Mouse (Mus musculus): ENCODE measurements around the gene Lyar. TPM values are rescaled to one million over a fixed set of nuclear protein-coding genes. Genes with fewer than 3 reads are reported as not detected.

Gene Lyar
- 170 and 208 TPM in 2 replicates for polyA plus RNA-seq (2016; fragmentation: Nextera tagmentation; extraction: Ambion mirVana)

DNA sequence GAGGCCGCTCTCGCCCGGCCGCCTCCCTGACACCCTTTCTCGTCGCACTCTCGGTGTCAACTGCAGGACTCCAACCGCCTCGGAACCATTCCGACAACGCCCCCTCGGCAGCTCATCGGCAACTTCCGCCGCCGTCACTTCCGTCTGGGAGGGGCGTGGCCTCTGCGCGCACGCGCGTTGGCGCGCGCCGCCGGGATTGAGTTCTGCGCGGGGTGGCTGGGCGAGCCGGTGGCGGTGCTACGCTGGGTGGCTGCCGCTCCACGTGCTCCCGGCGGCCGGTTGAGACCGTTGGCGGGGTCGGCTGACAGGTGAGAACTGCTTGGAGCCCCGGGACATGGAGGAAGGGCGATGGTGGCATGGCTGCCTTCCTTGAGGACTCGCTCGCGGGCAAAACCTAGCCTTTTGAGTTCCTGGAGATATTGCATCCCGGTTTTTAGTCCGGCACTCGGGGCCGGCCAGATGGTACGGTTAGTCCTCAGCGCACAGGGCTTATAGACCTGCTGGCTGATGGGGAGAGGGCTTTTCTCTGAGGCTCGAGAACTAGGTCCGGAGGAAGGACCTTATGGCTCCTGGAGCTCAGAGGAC, at the start of gene Lyar, which contains the start of gene Zbtb49:
TSS of gene Lyar (plus strand) at position 143 of the 585 bp plus-strand sequence.
TSS of gene Zbtb49 (minus strand) at position 130 of the 585 bp plus-strand sequence.
- DNase-seq (ENCODE audit: low spot score): peak; percentile 99
- under 1% methylated on average over 55 of the region's 55 CpGs for WGBS
- Histone ChIP-seq H3K9me3 (replicated peaks) (no peaks in the 10 kb centered on the region), H3K4me1 (peaks cover 22% of the 10 kb centered on the region), H3K36me3 (peaks cover 46% of the 10 kb centered on the region), H3K4me3 (peak within 1 kb of the TSS; percentile 93), H3K27ac (peak within 1 kb of the TSS; percentile 88), H3K27me3 (ENCODE audit: low read depth, poor library complexity, severe bottlenecking) (no peaks in the 10 kb centered on the region)

DNA sequence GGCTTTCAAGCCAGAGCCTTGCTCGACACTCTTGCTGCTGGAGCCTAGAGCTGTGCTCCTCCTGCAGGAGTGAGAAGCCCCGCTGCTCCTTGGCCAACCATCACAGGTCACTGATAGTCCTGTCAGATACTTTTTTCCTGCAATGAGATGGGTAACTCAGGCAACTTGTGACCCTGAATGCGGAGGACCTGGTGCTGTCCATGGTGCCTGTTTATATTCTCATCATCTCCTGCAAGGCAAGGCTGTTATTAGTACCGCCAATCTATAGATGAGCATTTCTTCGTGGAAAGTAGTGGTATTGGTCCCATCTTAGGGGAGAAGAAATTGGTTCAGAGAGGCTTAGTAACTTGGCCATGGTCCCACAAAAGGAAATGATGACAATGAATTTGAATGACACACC, 46.5 kb upstream of the Lyar start:
- no peak for DNase-seq (ENCODE audit: low spot score)
- Histone ChIP-seq H3K36me3 (no peaks in the 10 kb centered on the region), H3K27me3 (ENCODE audit: low read depth, poor library complexity, severe bottlenecking) (no peaks in the 10 kb centered on the region), H3K4me3 (no peak overlapping the region), H3K9me3 (replicated peaks) (no peaks in the 10 kb centered on the region; the same call in 1 of the 2 replicates), H3K27ac (no peak overlapping the region), H3K4me1 (no peaks in the 10 kb centered on the region)
- 52% methylated on average over 5 of the region's 5 CpGs for WGBS

DNA sequence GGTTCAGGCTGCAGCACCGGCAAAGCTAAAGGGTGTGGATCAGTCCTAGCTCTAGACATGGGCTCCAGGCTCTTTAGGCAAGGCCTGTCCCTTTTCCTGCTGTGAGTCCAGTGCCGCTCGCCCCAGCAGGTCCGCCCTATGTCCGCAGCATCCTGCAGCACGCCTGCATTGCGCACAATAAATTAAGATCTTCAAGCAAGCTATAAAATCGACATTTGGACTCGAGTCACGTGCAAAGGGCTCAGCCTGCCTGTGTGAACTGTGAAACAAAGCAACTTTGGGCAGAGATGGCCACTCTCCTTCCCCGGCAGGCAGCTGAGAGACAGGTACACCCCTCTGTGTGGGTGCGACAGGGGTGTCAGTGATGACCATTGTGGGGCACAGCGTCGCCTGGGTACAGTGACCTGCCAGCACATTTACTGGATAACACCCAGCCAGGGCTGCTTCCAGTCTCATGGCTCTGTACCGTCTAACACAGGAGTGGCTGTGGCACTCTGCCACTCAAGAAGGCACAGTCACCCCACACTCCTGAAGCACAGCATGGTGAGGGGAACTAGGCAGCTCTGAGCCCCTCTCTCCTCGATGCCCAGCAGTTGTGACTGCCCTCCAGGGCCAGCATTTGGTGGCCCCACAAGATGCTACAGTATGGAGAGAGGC, 45.9 kb upstream of the Lyar start:
- no peaks in the 10 kb centered on the region for H3K4me1 ChIP-seq
- no peak overlapping the region for H3K4me3 ChIP-seq
- WGBS: 79% methylated on average over 16 of the region's 16 CpGs
- H3K27ac ChIP-seq: no peak overlapping the region
- no peaks in the 10 kb centered on the region for H3K36me3 ChIP-seq
- DNase-seq (ENCODE audit: low spot score): no peak
- no peaks in the 10 kb centered on the region for H3K27me3 ChIP-seq (ENCODE audit: low read depth, poor library complexity, severe bottlenecking)
- no peaks in the 10 kb centered on the region; the same call in 1 of the 2 replicates for H3K9me3 ChIP-seq (replicated peaks)

DNA sequence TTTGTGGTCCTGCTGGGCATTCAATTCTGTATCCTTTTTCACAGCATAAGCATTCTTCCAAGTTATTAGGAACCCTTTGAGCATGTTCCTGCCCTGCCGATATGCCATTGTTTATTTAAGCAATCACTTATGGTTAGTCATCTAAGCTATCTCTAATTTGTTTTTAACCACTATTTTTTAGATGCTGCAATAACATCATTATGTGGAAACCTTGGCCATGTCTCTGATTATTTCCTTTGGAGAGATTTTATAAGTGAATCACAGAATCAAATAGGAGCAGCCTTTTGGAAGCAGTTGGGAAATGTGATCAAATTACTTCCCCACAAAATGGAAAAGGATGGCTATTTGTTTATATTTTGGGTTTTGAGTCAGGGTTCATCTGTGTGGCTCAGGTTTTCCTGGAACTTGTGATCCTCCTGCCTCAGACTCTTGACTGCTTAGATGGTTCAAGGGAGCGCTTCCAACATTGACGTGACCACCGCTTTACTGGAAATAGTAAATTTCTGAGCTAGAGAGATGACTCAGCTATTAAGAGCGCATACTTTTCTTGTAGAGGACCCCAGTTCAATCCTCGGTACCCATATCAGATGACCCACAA, 35.5 kb upstream of the Lyar start:
- no peaks in the 10 kb centered on the region for H3K4me1 ChIP-seq
- H3K36me3 ChIP-seq: no peaks in the 10 kb centered on the region
- no peak for DNase-seq (ENCODE audit: low spot score)
- H3K27ac ChIP-seq: no peak overlapping the region
- H3K27me3 ChIP-seq (ENCODE audit: low read depth, poor library complexity, severe bottlenecking): no peaks in the 10 kb centered on the region
- no peak overlapping the region for H3K4me3 ChIP-seq
- 90% methylated on average over 6 of the region's 6 CpGs for WGBS
- H3K9me3 ChIP-seq (replicated peaks): no peaks in the 10 kb centered on the region

DNA sequence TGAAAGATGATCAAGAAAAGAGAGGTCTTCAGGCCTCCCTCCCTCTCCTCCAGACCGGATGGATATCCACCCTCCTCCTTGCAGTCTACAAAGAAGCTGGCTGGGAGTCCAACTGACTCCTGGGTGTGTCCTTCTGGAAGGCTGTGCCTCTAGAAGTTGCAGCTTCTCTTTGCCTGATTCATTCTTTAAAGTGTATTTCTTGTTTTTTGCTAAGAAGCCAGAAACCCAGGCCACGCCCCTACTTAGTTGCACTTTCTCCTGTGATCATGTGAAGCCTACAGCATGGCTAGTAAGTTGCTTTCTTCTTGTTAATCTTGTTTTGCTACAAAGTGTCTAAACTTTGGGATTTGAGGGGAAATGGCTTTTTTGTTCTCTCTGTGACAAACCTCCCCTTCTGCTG, 33.3 kb upstream of the Lyar start:
- Histone ChIP-seq H3K27ac (no peak overlapping the region), H3K4me3 (no peak overlapping the region), H3K27me3 (ENCODE audit: low read depth, poor library complexity, severe bottlenecking) (no peaks in the 10 kb centered on the region), H3K9me3 (replicated peaks) (no peaks in the 10 kb centered on the region), H3K4me1 (no peaks in the 10 kb centered on the region), H3K36me3 (no peaks in the 10 kb centered on the region)
- 90% methylated on average over 2 of the region's 2 CpGs for WGBS
- DNase-seq (ENCODE audit: low spot score): no peak

DNA sequence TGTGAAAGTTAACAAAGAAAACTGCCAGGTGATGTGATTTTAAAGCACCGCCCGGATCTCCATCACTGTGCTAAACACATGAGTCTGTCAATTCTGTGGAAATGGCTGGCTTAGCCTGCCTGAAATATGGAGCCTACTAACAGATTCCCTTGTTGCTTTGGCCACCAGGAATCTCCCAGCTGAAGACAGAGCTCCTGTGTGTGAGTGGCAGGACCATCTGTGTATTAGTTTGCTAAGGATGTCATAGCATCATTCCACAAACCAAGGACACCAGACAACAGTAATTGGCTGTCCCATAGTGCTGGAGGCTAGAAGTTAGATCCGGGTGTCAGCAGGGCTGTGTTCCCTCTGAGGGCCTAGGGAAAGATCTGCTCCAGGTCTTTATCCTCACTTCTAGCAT, 29.4 kb upstream of the Lyar start:
- H3K4me1 ChIP-seq: no peaks in the 10 kb centered on the region

DNA sequence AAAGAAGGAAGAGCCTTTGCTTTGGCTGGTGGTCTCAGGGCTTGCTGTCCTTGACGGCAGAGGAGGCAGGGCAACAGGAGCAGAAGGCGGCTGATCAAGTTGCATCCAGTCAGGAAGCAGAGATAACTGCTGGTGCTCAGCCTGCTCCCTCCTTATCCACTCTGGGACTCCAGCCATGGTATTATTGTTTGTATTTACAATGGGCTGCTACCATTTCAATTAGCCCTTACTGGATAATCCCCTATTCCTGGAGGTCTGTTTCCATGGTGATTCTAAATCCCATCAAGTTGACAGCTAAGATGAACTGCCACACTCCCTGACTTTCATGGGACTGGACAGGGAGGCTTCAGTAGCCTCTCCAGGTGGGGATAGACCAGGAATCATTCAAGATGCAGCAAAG, 25.3 kb upstream of the Lyar start:
- no peak overlapping the region for H3K4me3 ChIP-seq
- no peak overlapping the region for H3K27ac ChIP-seq
- no peaks in the 10 kb centered on the region for H3K27me3 ChIP-seq (ENCODE audit: low read depth, poor library complexity, severe bottlenecking)
- H3K36me3 ChIP-seq: peaks cover 7% of the 10 kb centered on the region; the same call in 1 of the 2 replicates
- no peaks in the 10 kb centered on the region for H3K9me3 ChIP-seq (replicated peaks)
- no peak for DNase-seq (ENCODE audit: low spot score)
- no peaks in the 10 kb centered on the region for H3K4me1 ChIP-seq
- 60% methylated on average over 2 of the region's 2 CpGs for WGBS

More for the DNA sequence above, 29.4 kb upstream of the Lyar start:
- 95% methylated on average over 3 of the region's 3 CpGs for WGBS
- Histone ChIP-seq H3K27ac (no peak overlapping the region), H3K27me3 (ENCODE audit: low read depth, poor library complexity, severe bottlenecking) (no peaks in the 10 kb centered on the region), H3K4me3 (no peak overlapping the region), H3K9me3 (replicated peaks) (no peaks in the 10 kb centered on the region), H3K36me3 (no peaks in the 10 kb centered on the region)
- DNase-seq (ENCODE audit: low spot score): no peak

DNA sequence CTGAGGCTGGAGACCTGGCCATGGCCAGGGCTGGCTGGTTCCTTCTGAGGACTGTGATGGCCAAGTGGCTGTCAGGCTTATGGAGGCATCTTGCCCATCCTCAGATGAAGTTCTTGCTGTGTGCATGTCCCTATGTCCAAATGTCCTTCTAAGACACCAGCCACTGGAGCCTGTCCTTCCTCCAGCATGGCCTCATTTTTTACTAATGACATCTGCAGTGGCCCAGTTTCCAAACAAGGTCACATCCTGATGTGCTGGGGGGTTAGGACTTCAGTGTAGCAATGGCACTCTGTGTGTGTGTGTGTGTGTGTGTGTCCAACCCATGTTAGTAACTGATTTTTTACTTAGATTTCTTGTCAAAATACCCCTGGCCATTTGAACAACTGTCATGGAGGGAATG, 24.3 kb upstream of the Lyar start:
- Histone ChIP-seq H3K4me3 (no peak overlapping the region), H3K4me1 (no peaks in the 10 kb centered on the region), H3K9me3 (replicated peaks) (no peaks in the 10 kb centered on the region), H3K27me3 (ENCODE audit: low read depth, poor library complexity, severe bottlenecking) (no peaks in the 10 kb centered on the region), H3K36me3 (peaks cover 15% of the 10 kb centered on the region), H3K27ac (no peak overlapping the region)
- DNase-seq (ENCODE audit: low spot score): no peak

DNA sequence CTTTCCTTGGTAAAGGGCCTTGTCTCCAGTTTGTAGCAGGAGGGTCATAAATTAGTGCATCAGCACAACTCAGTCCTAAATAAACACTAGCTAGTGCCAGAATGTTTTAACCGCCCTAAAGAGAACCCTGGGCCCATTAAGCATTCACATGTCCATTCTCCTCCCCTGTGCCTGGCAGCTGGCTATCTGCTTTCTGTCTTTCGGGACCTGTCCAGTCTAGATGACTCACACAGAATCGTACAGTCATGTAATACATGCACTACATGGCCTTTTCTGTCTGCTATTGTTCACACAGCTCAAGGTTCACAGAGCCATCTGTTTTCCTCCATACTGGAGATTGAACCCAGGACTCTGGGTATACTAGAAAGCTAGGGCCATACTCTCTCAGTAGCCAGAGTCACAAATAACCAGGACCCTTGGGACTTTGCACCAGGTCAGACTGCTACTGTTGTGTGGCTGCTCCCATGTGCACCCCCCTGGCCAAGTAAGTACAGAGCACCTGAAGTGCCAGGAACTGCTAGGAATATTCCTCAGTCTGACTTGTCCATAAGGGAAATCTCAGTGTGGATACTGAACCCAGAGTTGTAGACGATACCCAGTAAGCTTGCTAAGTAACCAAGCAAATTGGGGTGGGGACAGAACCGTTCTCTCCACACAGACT, 23.3 kb upstream of the Lyar start:
- 69% methylated on average over 5 of the region's 5 CpGs for WGBS
- peaks cover 25% of the 10 kb centered on the region for H3K36me3 ChIP-seq
- H3K4me1 ChIP-seq: no peaks in the 10 kb centered on the region
- H3K27me3 ChIP-seq (ENCODE audit: low read depth, poor library complexity, severe bottlenecking): no peaks in the 10 kb centered on the region
- no peak for DNase-seq (ENCODE audit: low spot score)
- H3K9me3 ChIP-seq (replicated peaks): no peaks in the 10 kb centered on the region
- no peak overlapping the region for H3K4me3 ChIP-seq
- H3K27ac ChIP-seq: no peak overlapping the region

DNA sequence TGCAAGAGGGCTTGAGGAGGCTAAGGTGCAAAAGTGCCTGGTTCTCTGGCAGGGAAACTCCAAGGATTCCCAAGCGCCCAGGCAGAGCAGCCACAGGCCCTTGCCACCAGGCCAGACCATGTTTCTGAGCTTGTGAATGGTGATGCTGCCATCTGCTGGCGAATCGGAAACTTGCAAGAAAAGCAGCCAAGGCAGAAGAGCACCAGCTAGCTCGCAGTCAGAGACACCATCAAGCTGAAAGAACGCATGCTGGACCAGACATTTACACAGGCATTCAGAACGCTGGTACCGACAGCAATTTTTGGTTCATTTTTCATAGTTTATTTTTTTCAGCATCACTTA, 22.8 kb upstream of the Lyar start:
- Histone ChIP-seq H3K36me3 (peaks cover 30% of the 10 kb centered on the region), H3K27me3 (ENCODE audit: low read depth, poor library complexity, severe bottlenecking) (no peaks in the 10 kb centered on the region), H3K4me3 (no peak overlapping the region), H3K27ac (no peak overlapping the region), H3K9me3 (replicated peaks) (no peaks in the 10 kb centered on the region), H3K4me1 (no peaks in the 10 kb centered on the region)
- DNase-seq (ENCODE audit: low spot score): peak; percentile 91
- 26% methylated on average over 7 of the region's 7 CpGs for WGBS

DNA sequence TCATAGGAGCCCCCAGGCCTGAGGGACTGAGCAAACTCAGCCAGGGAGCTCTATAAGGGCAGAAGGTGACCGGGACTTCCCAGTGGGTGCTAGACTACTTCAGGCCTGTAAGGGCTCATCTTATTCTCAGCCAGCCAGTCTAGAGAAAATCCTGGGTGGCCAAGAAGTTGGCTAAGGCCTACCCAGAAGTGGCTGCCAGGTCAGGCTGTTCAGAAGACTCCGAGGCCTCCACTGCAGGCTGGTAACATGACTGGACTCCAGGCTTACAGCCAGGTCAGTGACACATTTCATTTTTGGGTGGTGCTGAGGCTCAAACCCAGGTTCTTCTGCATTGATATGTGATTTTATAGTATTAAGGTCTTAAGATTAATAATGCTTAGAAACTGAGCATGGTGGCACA, 20.6 kb upstream of the Lyar start:
- 93% methylated on average over 2 of the region's 2 CpGs for WGBS
- H3K27ac ChIP-seq: no peak overlapping the region

DNA sequence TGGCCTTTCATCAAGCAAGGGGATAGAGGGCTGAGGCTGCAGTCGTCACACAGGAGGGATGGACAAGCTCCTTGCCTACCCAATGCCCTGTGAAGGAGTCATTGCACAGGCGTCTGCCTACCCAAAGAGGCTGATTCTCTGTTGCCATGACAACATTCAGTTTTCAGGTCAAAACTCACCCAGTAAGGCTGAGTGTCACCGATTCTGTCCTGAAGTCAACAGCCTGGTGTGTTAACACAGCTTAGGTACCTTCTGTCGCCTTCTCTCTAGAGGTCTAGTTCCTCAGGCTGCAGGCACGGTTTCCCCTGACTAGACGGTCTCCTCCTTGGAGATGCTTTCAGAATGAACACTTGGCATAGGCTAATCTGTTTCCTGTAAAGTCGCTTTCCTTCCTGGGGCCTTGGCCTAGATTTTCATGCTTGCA, 15.0 kb upstream of the Lyar start:
- Histone ChIP-seq H3K4me1 (peaks cover 5% of the 10 kb centered on the region; the same call in 1 of the 2 replicates), H3K4me3 (no peak overlapping the region), H3K27me3 (ENCODE audit: low read depth, poor library complexity, severe bottlenecking) (no peaks in the 10 kb centered on the region), H3K9me3 (replicated peaks) (no peaks in the 10 kb centered on the region), H3K36me3 (peaks cover 77% of the 10 kb centered on the region), H3K27ac (no peak overlapping the region)
- WGBS: 89% methylated on average over 7 of the region's 7 CpGs
- no peak for DNase-seq (ENCODE audit: low spot score)

More for the DNA sequence above, 20.6 kb upstream of the Lyar start:
- no peaks in the 10 kb centered on the region for H3K9me3 ChIP-seq (replicated peaks)
- no peak overlapping the region for H3K4me3 ChIP-seq
- DNase-seq (ENCODE audit: low spot score): no peak
- no peaks in the 10 kb centered on the region for H3K4me1 ChIP-seq
- H3K36me3 ChIP-seq: peaks cover 52% of the 10 kb centered on the region
- no peaks in the 10 kb centered on the region for H3K27me3 ChIP-seq (ENCODE audit: low read depth, poor library complexity, severe bottlenecking)

DNA sequence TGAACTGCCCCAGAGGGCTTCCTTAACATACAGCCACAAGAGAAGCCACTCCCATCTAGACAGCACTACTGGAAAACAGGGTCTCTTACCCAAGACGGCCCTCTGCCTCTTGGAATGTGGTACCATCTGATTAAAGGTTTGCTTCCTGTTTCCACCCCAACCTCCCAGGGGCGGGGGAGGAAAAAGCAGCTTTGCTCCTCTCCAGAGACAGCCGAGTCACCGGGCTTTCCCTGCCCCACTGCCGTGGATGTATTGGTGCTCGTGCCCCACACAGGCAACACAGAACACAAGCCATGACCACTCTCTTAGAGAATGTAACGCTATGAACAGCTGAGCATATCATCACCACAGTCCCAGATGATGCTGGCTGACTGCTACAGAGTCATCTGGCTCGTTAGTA, 11.3 kb upstream of the Lyar start:
- no peaks in the 10 kb centered on the region for H3K9me3 ChIP-seq (replicated peaks)
- no peaks in the 10 kb centered on the region for H3K27me3 ChIP-seq (ENCODE audit: low read depth, poor library complexity, severe bottlenecking)
- H3K27ac ChIP-seq: no peak overlapping the region
- peaks cover 5% of the 10 kb centered on the region; the same call in 1 of the 2 replicates for H3K4me1 ChIP-seq
- DNase-seq (ENCODE audit: low spot score): no peak
- 80% methylated on average over 8 of the region's 8 CpGs for WGBS
- no peak overlapping the region for H3K4me3 ChIP-seq
- H3K36me3 ChIP-seq: peaks cover 75% of the 10 kb centered on the region
